Mouse (Mus musculus) liver, embryonic 11.5 days (tissue): Measurements from ENCODE around the gene Ptprt. TPM values are rescaled to one million over a fixed set of nuclear protein-coding genes. Genes with fewer than 3 reads are reported as not detected.

ENCODE experiments used
- ATAC-seq: fragments of 200-750 bp; cut with Nextera tagmentation; replicated peaks from 2 replicates; pipeline ENCODE4 v1.8.0; 2017; ENCODE audit warnings: moderate number of reproducible peaks, mild to moderate bottlenecking, moderate TSS enrichment, moderate library complexity; ENCODE audit not compliant: low FRiP score
- DNase-seq: peaks from one replicate; pipeline ENCODE4 v3.0.0-alpha.2; 2017; ENCODE audit warnings: low spot score
- H3K27ac ChIP-seq: fragments of 300-500 bp; sonication (generic); 2 replicates; pipeline ENCODE4 v1.5.1; 2014; ENCODE audit warnings: mild to moderate bottlenecking, low read depth, low read length, control low read depth
- H3K27me3 ChIP-seq: fragments of 300-500 bp; sonication (generic); replicated peaks from 2 replicates; pipeline ENCODE4 v1.6.1; 2014; ENCODE audit warnings: low read length, mixed read lengths; ENCODE audit not compliant: control insufficient read depth, insufficient read depth
- H3K36me3 ChIP-seq: fragments of 300-500 bp; sonication (generic); 2 replicates; pipeline ENCODE4 v1.6.1; 2014; ENCODE audit warnings: mild to moderate bottlenecking, low read length, moderate library complexity, mixed read lengths; ENCODE audit not compliant: control insufficient read depth, insufficient read depth
- H3K4me1 ChIP-seq: fragments of 300-500 bp; sonication (generic); replicated peaks from 2 replicates; pipeline ENCODE4 v1.6.1; 2014; ENCODE audit warnings: low read length, mixed read lengths; ENCODE audit not compliant: control insufficient read depth, insufficient read depth
- H3K4me2 ChIP-seq: fragments of 300-500 bp; sonication (generic); 2 replicates; pipeline ENCODE4 v1.6.1; 2014; ENCODE audit warnings: mild to moderate bottlenecking, control low read depth, moderate library complexity
- H3K4me3 ChIP-seq: fragments of 300-500 bp; sonication (generic); 2 replicates; pipeline ENCODE4 v1.5.1; 2014; ENCODE audit warnings: low read depth, low read length, control low read depth
- H3K9ac ChIP-seq: fragments of 300-500 bp; sonication (generic); 2 replicates; pipeline ENCODE4 v1.6.1; 2014; ENCODE audit warnings: low read depth, low read length, control low read depth
- H3K9me3 ChIP-seq: fragments of 300-500 bp; sonication (generic); 2 replicates; pipeline ENCODE4 v1.6.1; 2016; ENCODE audit warnings: low read length, inconsistent platforms, mixed read lengths; ENCODE audit not compliant: control insufficient read depth
- WGBS: fragments of 180-500 bp; shearing (Covaris S2); extraction: QIAGEN DNeasy Blood & Tissue Kit; methylation state at CpG from one replicate; pipeline ENCODE4 v1.1.7; 2014; 5-methylcytosine and 5-hydroxymethylcytosine counted together
- polyA plus RNA-seq: library from polyadenylated mRNA; unstranded; fragments of >200 nt; fragmentation: Nextera tagmentation; extraction: Ambion mirVana; gene quantifications from 2 replicates; pipeline ENCODE4 v1.2.1, GENCODE M21; 2014

The Ptprt gene
- polyA plus RNA-seq, 1 experiment from 2014 or later = 0.34 TPM

- no peaks in the 10 kb centered on the region for H3K4me1 ChIP-seq
- H3K9me3 ChIP-seq = no peaks in the 10 kb centered on the region
- no peak for DNase-seq
- H3K27ac ChIP-seq = no peak overlapping the region
- H3K4me2 ChIP-seq = no peak overlapping the region
- no peaks in the 10 kb centered on the region for H3K27me3 ChIP-seq
- H3K4me3 ChIP-seq = no peak overlapping the region
- H3K36me3 ChIP-seq = no peaks in the 10 kb centered on the region
- ATAC-seq = no peak
- H3K9ac ChIP-seq = no peak overlapping the region
- WGBS = 72% methylated on average over 3 of the region's 3 CpGs
Observed at GRCm38 (mm10) chr2:161982311-161982710, 678.6 kb downstream of the Ptprt start.

- Histone ChIP-seq H3K4me3 (no peak overlapping the region), H3K9ac (no peak overlapping the region), H3K4me1 (no peaks in the 10 kb centered on the region), H3K4me2 (no peak overlapping the region), H3K27me3 (no peaks in the 10 kb centered on the region), H3K9me3 (no peaks in the 10 kb centered on the region), H3K27ac (no peak overlapping the region), H3K36me3 (no peaks in the 10 kb centered on the region)
- no peak for DNase-seq
- ATAC-seq = no peak
- 80% methylated on average over 7 of the region's 7 CpGs for WGBS
Observed at GRCm38 (mm10) chr2:161961179-161962163, 699.5 kb downstream of the Ptprt start.

GRCm38 (mm10) chr2:161945424-161945823 is 715.5 kb downstream of the Ptprt start:
- Histone ChIP-seq H3K27me3 (no peaks in the 10 kb centered on the region), H3K36me3 (no peaks in the 10 kb centered on the region), H3K4me1 (no peaks in the 10 kb centered on the region), H3K4me2 (no peak overlapping the region), H3K27ac (no peak overlapping the region), H3K4me3 (no peak overlapping the region), H3K9me3 (no peaks in the 10 kb centered on the region), H3K9ac (no peak overlapping the region)
- ATAC-seq (no peak), DNase-seq (no peak)
- WGBS = 89% methylated on average over 6 of the region's 6 CpGs

- ATAC-seq = peak; percentile 47
- WGBS = 62% methylated on average over 4 of the region's 4 CpGs
- no peak for DNase-seq
Observed at GRCm38 (mm10) chr2:161944689-161945088, 716.3 kb downstream of the Ptprt start.

GRCm38 (mm10) chr2:161941991-161942390 is 719.0 kb downstream of the Ptprt start:
- Histone ChIP-seq H3K9ac (no peak overlapping the region), H3K4me1 (no peaks in the 10 kb centered on the region), H3K9me3 (no peaks in the 10 kb centered on the region), H3K4me2 (no peak overlapping the region), H3K27ac (no peak overlapping the region), H3K27me3 (no peaks in the 10 kb centered on the region), H3K36me3 (no peaks in the 10 kb centered on the region), H3K4me3 (no peak overlapping the region)
- DNase-seq (no peak), ATAC-seq (0 out of 2 replicates have a peak, but pooled peaks have one; percentile 44)
- WGBS = 78% methylated on average over 2 of the region's 2 CpGs

More at GRCm38 (mm10) chr2:161944689-161945088, 716.3 kb downstream of the Ptprt start:
- Histone ChIP-seq H3K9ac (no peak overlapping the region), H3K4me1 (no peaks in the 10 kb centered on the region), H3K4me2 (no peak overlapping the region), H3K27ac (no peak overlapping the region), H3K4me3 (no peak overlapping the region), H3K27me3 (no peaks in the 10 kb centered on the region), H3K36me3 (no peaks in the 10 kb centered on the region), H3K9me3 (no peaks in the 10 kb centered on the region)

GRCm38 (mm10) chr2:161907214-161907613 is 753.7 kb downstream of the Ptprt start:
- Histone ChIP-seq H3K9me3 (no peaks in the 10 kb centered on the region), H3K27ac (no peak overlapping the region), H3K27me3 (no peaks in the 10 kb centered on the region), H3K9ac (no peak overlapping the region), H3K36me3 (no peaks in the 10 kb centered on the region), H3K4me2 (no peak overlapping the region), H3K4me3 (no peak overlapping the region), H3K4me1 (no peaks in the 10 kb centered on the region)
- DNase-seq (no peak), ATAC-seq (no peak)
- 86% methylated on average over 7 of the region's 7 CpGs for WGBS

- Histone ChIP-seq H3K4me2 (no peak overlapping the region), H3K4me1 (no peaks in the 10 kb centered on the region), H3K27me3 (no peaks in the 10 kb centered on the region), H3K9me3 (no peaks in the 10 kb centered on the region), H3K36me3 (no peaks in the 10 kb centered on the region), H3K4me3 (no peak overlapping the region), H3K27ac (no peak overlapping the region), H3K9ac (no peak overlapping the region)
- 76% methylated on average over 3 of the region's 3 CpGs for WGBS
- no peak for ATAC-seq
- DNase-seq = no peak
Observed at GRCm38 (mm10) chr2:161902196-161902595, 758.8 kb downstream of the Ptprt start.

GRCm38 (mm10) chr2:161884446-161884845 is 776.5 kb downstream of the Ptprt start:
- no peak overlapping the region for H3K4me2 ChIP-seq
- no peak overlapping the region for H3K27ac ChIP-seq
- H3K9me3 ChIP-seq = no peaks in the 10 kb centered on the region
- H3K36me3 ChIP-seq = no peaks in the 10 kb centered on the region
- no peaks in the 10 kb centered on the region for H3K4me1 ChIP-seq
- no peak overlapping the region for H3K4me3 ChIP-seq
- H3K9ac ChIP-seq = no peak overlapping the region
- 88% methylated on average over 4 of the region's 4 CpGs for WGBS
- H3K27me3 ChIP-seq = no peaks in the 10 kb centered on the region
- no peak for DNase-seq
- ATAC-seq = no peak

- no peak overlapping the region for H3K4me2 ChIP-seq
- WGBS = 63% methylated on average over 4 of the region's 4 CpGs
- no peaks in the 10 kb centered on the region for H3K9me3 ChIP-seq
- H3K27ac ChIP-seq = no peak overlapping the region
- no peaks in the 10 kb centered on the region for H3K27me3 ChIP-seq
- no peak for DNase-seq
- no peaks in the 10 kb centered on the region for H3K4me1 ChIP-seq
- H3K4me3 ChIP-seq = no peak overlapping the region
- ATAC-seq = no peak
- H3K36me3 ChIP-seq = no peaks in the 10 kb centered on the region
- no peak overlapping the region for H3K9ac ChIP-seq
Observed at GRCm38 (mm10) chr2:161882580-161882979, 778.4 kb downstream of the Ptprt start.
